Mouse (Mus musculus) kidney, postnatal 0 days (tissue): Measurements from ENCODE around the gene Ccdc170. TPM values are rescaled to one million over a fixed set of nuclear protein-coding genes. Genes with fewer than 3 reads are reported as not detected.

Source experiments
- ATAC-seq: fragments of 200-750 bp; cut with Nextera tagmentation; replicated peaks from 2 replicates; pipeline ENCODE4 v1.8.0; 2017; ENCODE audit warnings: low read depth, moderate number of reproducible peaks, moderate TSS enrichment, moderate library complexity; ENCODE audit not compliant: low FRiP score
- DNase-seq: peaks from one replicate; pipeline ENCODE4 v3.0.0-alpha.2; 2016; ENCODE audit warnings: low spot score
- H3K27ac ChIP-seq: fragments of 300-500 bp; sonication (generic); 2 replicates; pipeline ENCODE4 v1.5.1; 2014; ENCODE audit warnings: mild to moderate bottlenecking
- H3K27me3 ChIP-seq: fragments of 300-500 bp; sonication (generic); 2 replicates; pipeline ENCODE4 v1.6.1; 2014; ENCODE audit warnings: low read length, mixed read lengths; ENCODE audit not compliant: insufficient read depth
- H3K36me3 ChIP-seq: fragments of 300-500 bp; sonication (generic); 2 replicates; pipeline ENCODE4 v1.6.1; 2014; ENCODE audit warnings: low read length, mixed read lengths; ENCODE audit not compliant: insufficient read depth
- H3K4me1 ChIP-seq: fragments of 300-500 bp; sonication (generic); replicated peaks from 2 replicates; pipeline ENCODE4 v1.6.1; 2014; ENCODE audit warnings: antibody characterized with exemption, low read length, mixed read lengths; ENCODE audit not compliant: insufficient read depth
- H3K4me2 ChIP-seq: fragments of 300-500 bp; sonication (generic); 2 replicates; pipeline ENCODE4 v1.6.1; 2014; ENCODE audit warnings: mild to moderate bottlenecking, low read length, moderate library complexity, mixed read lengths
- H3K4me3 ChIP-seq: fragments of 300-500 bp; sonication (generic); replicated peaks from 2 replicates; pipeline ENCODE4 v1.5.1; 2014; ENCODE audit warnings: low read depth, low read length
- H3K9ac ChIP-seq: fragments of 300-500 bp; sonication (generic); 2 replicates; pipeline ENCODE4 v1.6.1; 2014; ENCODE audit warnings: low read depth, low read length
- H3K9me3 ChIP-seq: fragments of 300-500 bp; sonication (generic); replicated peaks from 2 replicates; pipeline ENCODE4 v1.6.1; 2016; ENCODE audit warnings: low read length, inconsistent platforms, mixed read lengths
- CTCF ChIP-seq: IDR thresholded peaks from 2 replicates; pipeline ENCODE4 v1.5.1; 2016; ENCODE audit warnings: antibody characterized with exemption, low read depth, mild to moderate bottlenecking, moderate library complexity
- WGBS: fragments of 180-500 bp; shearing (Covaris S2); extraction: QIAGEN DNeasy Blood & Tissue Kit; methylation state at CpG from one replicate; pipeline ENCODE4 v1.1.7; 2014; 5-methylcytosine and 5-hydroxymethylcytosine counted together
- polyA plus RNA-seq: library from polyadenylated mRNA; unstranded; fragments of >200 nt; fragmentation: Nextera tagmentation; extraction: Ambion mirVana; gene quantifications from 2 replicates; pipeline ENCODE4 v1.2.1, GENCODE M21; 2015

The Ccdc170 gene
- polyA plus RNA-seq, 1 experiment from 2014 or later: 1.0 TPM

GRCm38 (mm10) chr10:4512725-4513124, 30.4 kb downstream of the Ccdc170 start:
- WGBS: 77% methylated on average over 9 of the region's 9 CpGs
- ATAC-seq: no peak
- no peak overlapping the region for H3K27ac ChIP-seq
- no peak overlapping the region for H3K4me2 ChIP-seq
- no peak overlapping the region for H3K9ac ChIP-seq
- TF ChIP-seq CTCF: no peak
- no peaks in the 10 kb centered on the region for H3K36me3 ChIP-seq
- no peaks in the 10 kb centered on the region for H3K4me1 ChIP-seq
- no peak overlapping the region for H3K4me3 ChIP-seq
- H3K9me3 ChIP-seq: no peaks in the 10 kb centered on the region
- no peak for DNase-seq
- no peaks in the 10 kb centered on the region for H3K27me3 ChIP-seq

DNA sequence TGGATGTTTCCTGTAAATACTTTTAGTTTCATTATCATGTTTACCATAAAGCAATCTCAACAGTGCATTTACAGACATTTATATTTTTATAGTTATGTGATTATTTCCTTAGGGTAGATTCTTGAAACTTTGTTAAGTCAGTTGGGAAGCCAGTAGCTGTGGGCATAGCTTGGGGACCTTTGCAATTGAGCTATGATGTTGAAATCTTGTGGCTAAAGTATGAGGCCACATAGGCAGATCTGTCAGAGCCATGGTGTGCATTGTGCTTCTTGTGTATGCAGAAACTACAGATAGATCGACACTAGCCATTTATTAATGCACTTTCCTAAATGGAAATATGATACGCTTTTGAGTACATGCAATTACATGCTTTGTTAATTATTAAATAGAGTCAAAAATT, 35.3 kb downstream of the Ccdc170 start:
- no peak for TF ChIP-seq CTCF
- H3K36me3 ChIP-seq: no peaks in the 10 kb centered on the region
- no peaks in the 10 kb centered on the region for H3K27me3 ChIP-seq
- no peak overlapping the region for H3K27ac ChIP-seq
- no peak overlapping the region for H3K4me2 ChIP-seq
- DNase-seq (no peak), ATAC-seq (no peak)
- 71% methylated on average over 2 of the region's 2 CpGs for WGBS
- H3K9ac ChIP-seq: no peak overlapping the region
- H3K4me3 ChIP-seq: no peak overlapping the region
- no peaks in the 10 kb centered on the region for H3K4me1 ChIP-seq
- no peaks in the 10 kb centered on the region for H3K9me3 ChIP-seq

DNA sequence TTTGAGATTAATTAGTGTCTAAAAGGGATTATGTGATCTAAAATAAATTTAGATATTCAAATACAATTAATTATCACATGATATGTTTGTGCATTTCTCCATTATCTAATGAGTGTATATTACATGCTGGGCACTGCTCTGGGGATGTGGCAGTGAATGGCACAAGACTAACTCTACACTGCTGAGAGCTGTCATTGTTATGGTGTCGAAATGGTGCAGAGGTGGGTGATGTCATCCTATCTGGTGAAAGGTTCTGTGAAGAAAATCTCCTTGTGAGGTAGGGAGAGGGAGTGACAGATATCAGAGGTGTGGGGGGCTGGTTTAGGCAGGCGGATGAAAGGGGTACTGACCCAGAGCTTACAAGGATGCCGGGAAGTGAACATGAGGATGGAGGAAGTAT, 37.3 kb downstream of the Ccdc170 start:
- 72% methylated on average over 3 of the region's 3 CpGs for WGBS
- H3K9ac ChIP-seq: no peak overlapping the region
- no peak overlapping the region for H3K4me2 ChIP-seq
- no peaks in the 10 kb centered on the region for H3K27me3 ChIP-seq
- no peak for ATAC-seq
- no peaks in the 10 kb centered on the region for H3K36me3 ChIP-seq
- DNase-seq: no peak
- no peak overlapping the region for H3K4me3 ChIP-seq
- no peaks in the 10 kb centered on the region for H3K9me3 ChIP-seq
- TF ChIP-seq CTCF: no peak
- no peaks in the 10 kb centered on the region for H3K4me1 ChIP-seq
- no peak overlapping the region for H3K27ac ChIP-seq

- no peaks in the 10 kb centered on the region for H3K27me3 ChIP-seq
- DNase-seq (peak; percentile 64), ATAC-seq (peak; percentile 72; the same call in 1 of the 2 replicates)
- TF ChIP-seq CTCF: peak; percentile 70
- no peaks in the 10 kb centered on the region for H3K9me3 ChIP-seq
- H3K4me2 ChIP-seq: no peak overlapping the region
- no peaks in the 10 kb centered on the region for H3K36me3 ChIP-seq
- no peak overlapping the region for H3K4me3 ChIP-seq
- H3K27ac ChIP-seq: no peak overlapping the region
- WGBS: 55% methylated on average over 6 of the region's 6 CpGs
- H3K9ac ChIP-seq: no peak overlapping the region
- H3K4me1 ChIP-seq: no peaks in the 10 kb centered on the region
Measured at GRCm38 (mm10) chr10:4520394-4521102, 38.2 kb downstream of the Ccdc170 start.

GRCm38 (mm10) chr10:4522116-4522515, 39.8 kb downstream of the Ccdc170 start:
- 95% methylated on average over 3 of the region's 3 CpGs for WGBS
- no peak overlapping the region for H3K4me3 ChIP-seq
- peak; percentile 31; the same call in 1 of the 2 replicates for TF ChIP-seq CTCF

DNA sequence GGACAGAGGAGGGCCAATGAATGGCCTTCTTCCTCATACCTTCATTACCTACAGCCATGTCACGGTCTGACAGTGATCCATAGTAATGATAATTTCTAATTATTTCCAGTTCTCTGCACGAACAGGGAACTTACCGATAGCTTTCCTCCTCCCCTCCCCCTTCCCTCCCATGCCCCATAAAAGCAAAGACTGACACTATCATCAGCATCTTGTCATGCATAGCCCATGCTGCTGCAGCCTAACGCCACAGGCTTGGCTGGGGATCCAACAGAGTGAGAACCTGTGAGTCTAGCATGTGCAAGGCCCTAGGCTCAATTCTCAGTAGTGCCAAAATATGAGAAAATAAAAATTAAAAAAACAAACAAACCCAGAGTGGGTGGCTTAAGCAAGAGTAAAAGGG, 40.8 kb downstream of the Ccdc170 start:
- Histone ChIP-seq H3K9ac (no peak overlapping the region), H3K36me3 (no peaks in the 10 kb centered on the region), H3K9me3 (no peaks in the 10 kb centered on the region), H3K4me1 (no peaks in the 10 kb centered on the region), H3K27ac (no peak overlapping the region), H3K4me3 (no peak overlapping the region), H3K4me2 (no peak overlapping the region), H3K27me3 (no peaks in the 10 kb centered on the region)
- ATAC-seq (peak; percentile 61; the same call in 1 of the 2 replicates), DNase-seq (no peak)
- TF ChIP-seq CTCF: no peak
- WGBS: 48% methylated on average over 4 of the region's 4 CpGs

More at GRCm38 (mm10) chr10:4522116-4522515, 39.8 kb downstream of the Ccdc170 start:
- Histone ChIP-seq H3K9me3 (no peaks in the 10 kb centered on the region), H3K27me3 (no peaks in the 10 kb centered on the region), H3K9ac (no peak overlapping the region), H3K4me2 (no peak overlapping the region), H3K36me3 (no peaks in the 10 kb centered on the region), H3K4me1 (no peaks in the 10 kb centered on the region), H3K27ac (no peak overlapping the region)
- DNase-seq (no peak), ATAC-seq (no peak)
